In the genomic region with DNA sequence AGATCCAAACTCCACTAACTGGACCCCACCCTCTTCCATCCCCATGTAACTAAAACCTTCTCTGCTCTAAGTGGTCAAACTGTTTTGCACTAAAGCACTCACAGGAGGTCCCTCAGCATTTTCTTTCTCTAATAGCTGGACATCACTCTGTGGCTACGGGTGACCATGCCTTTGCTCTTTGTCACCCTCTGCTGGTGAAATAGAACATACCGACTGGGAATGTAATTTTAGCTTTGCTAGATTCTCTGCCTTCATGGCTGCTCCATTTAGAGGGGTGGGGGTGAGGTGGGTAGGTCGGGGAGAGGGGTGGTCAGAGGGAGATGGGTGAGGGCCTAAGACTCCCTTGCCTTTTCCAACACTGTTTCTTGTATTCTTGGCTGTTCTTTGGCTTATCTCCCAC, we compare ENCODE assay signal across 8 mouse cellular contexts. TPM values are rescaled to one million over a fixed set of nuclear protein-coding genes. Genes with fewer than 3 reads are reported as not detected.
DNase-seq lines count a peak whose midpoint lies in the region; ATAC-seq and TF ChIP-seq lines count a peak whose summit lies in the region.

No protein-coding gene starts in this region.

- H3K4me1 ChIP-seq in neural tube, embryonic 11.5 days (ENCODE audit: control insufficient read depth, insufficient read depth, low read length), result peaks cover 6% of the 10 kb centered on the region
- peaks cover 10% of the 10 kb centered on the region for H3K4me1 ChIP-seq in neural tube, embryonic 15.5 days
- peaks cover 5% of the 10 kb centered on the region for H3K4me1 ChIP-seq in limb, embryonic 14.5 days (ENCODE audit: control insufficient read depth, insufficient read depth, low read length)

- no peak overlapping the region for H3K4me3 ChIP-seq in neural tube, embryonic 11.5 days (ENCODE audit: low read depth, low read length)
- no peak overlapping the region for H3K4me3 ChIP-seq in neural tube, embryonic 15.5 days (replicated peaks)
- no peak overlapping the region for H3K4me3 ChIP-seq in limb, embryonic 14.5 days (replicated peaks; ENCODE audit: low read length)

- H3K9ac ChIP-seq in neural tube, embryonic 11.5 days (ENCODE audit: low read length), result no peak overlapping the region
- no peak overlapping the region for H3K9ac ChIP-seq in neural tube, embryonic 15.5 days (replicated peaks)
- no peak overlapping the region for H3K9ac ChIP-seq in limb, embryonic 14.5 days (ENCODE audit: low read depth, low read length, severe bottlenecking)

- 4% methylated on average over 3 of the region's 3 CpGs for WGBS in neural tube, embryonic 11.5 days
- WGBS in neural tube, embryonic 15.5 days, result 7% methylated on average over 3 of the region's 3 CpGs
- WGBS in limb, embryonic 14.5 days, result 2% methylated on average over 3 of the region's 3 CpGs

- no peak overlapping the region for H3K4me2 ChIP-seq in neural tube, embryonic 11.5 days (ENCODE audit: low read depth)
- H3K4me2 ChIP-seq in neural tube, embryonic 15.5 days, result no peak overlapping the region
- no peak overlapping the region for H3K4me2 ChIP-seq in limb, embryonic 14.5 days (replicated peaks; ENCODE audit: low read depth, low read length, severe bottlenecking)

- H3K27ac ChIP-seq in neural tube, embryonic 11.5 days (ENCODE audit: low read depth, low read length), result no peak overlapping the region
- H3K27ac ChIP-seq in neural tube, embryonic 15.5 days (replicated peaks), result no peak overlapping the region
- no peak overlapping the region for H3K27ac ChIP-seq in limb, embryonic 14.5 days (replicated peaks; ENCODE audit: low read depth, low read length)

- H3K27me3 ChIP-seq in neural tube, embryonic 11.5 days (ENCODE audit: control insufficient read depth, insufficient read depth, low read length), result no peaks in the 10 kb centered on the region
- no peaks in the 10 kb centered on the region for H3K27me3 ChIP-seq in neural tube, embryonic 15.5 days (replicated peaks)
- no peaks in the 10 kb centered on the region for H3K27me3 ChIP-seq in limb, embryonic 14.5 days (ENCODE audit: control insufficient read depth, insufficient read depth, low read length)

- no peak for ATAC-seq in neural tube, embryonic 11.5 days (ENCODE audit: insufficient read depth, low FRiP score, low TSS enrichment)
- ATAC-seq in neural tube, embryonic 15.5 days (ENCODE audit: low FRiP score), result no peak
- ATAC-seq in limb, embryonic 14.5 days (ENCODE audit: low FRiP score, low read depth), result no peak

- peaks cover 9% of the 10 kb centered on the region for H3K36me3 ChIP-seq in neural tube, embryonic 11.5 days (ENCODE audit: control insufficient read depth, insufficient read depth, low read length)
- peaks cover 24% of the 10 kb centered on the region for H3K36me3 ChIP-seq in neural tube, embryonic 15.5 days
- H3K36me3 ChIP-seq in limb, embryonic 14.5 days (ENCODE audit: control insufficient read depth, insufficient read depth, low read length), result peaks cover 29% of the 10 kb centered on the region

- no peaks in the 10 kb centered on the region for H3K9me3 ChIP-seq in neural tube, embryonic 11.5 days (ENCODE audit: control insufficient read depth, low read length)
- H3K9me3 ChIP-seq in neural tube, embryonic 15.5 days (replicated peaks), result no peaks in the 10 kb centered on the region
- no peaks in the 10 kb centered on the region for H3K9me3 ChIP-seq in limb, embryonic 14.5 days (ENCODE audit: control insufficient read depth, low read length)

- TF ChIP-seq POLR2A in limb, embryonic 14.5 days (IDR thresholded peaks at IDR 0.05; ENCODE audit: borderline replicate concordance, extremely low read depth, insufficient read depth, insufficient read length), result no peak

- DNase-seq in gastrocnemius, adult 18-20 months (ENCODE audit: low spot score), result peak; percentile 62
- DNase-seq in gastrocnemius, adult 8-10 months (ENCODE audit: low spot score in 2 of 2), result no peak
- DNase-seq in neural tube, embryonic 11.5 days (ENCODE audit: low spot score), result peak; percentile 31
- peak; percentile 77 to 78 for DNase-seq in cerebellum, postnatal 14 days
- DNase-seq in limb, embryonic 14.5 days (ENCODE audit: low spot score), result peak; percentile 70
- no peak for DNase-seq in spleen, postnatal 4 days (ENCODE audit: low spot score in 2 of 2)
- no peak for DNase-seq in layer of hippocampus, postnatal 25 days (ENCODE audit: extremely low spot score in 1 of 2, low spot score in 1 of 2)

RNA-seq across cellular contexts. Expression of a gene that starts 3.6 kb away (rescaled TPM):
- 1 to 10 TPM; 5.8 to 7.4 TPM for total RNA-seq in gastrocnemius, adult 18-20 months (2021)
- total RNA-seq in gastrocnemius, adult 8-10 months (2022), result 1 to 10 TPM; 4.1 to 5.2 (median 4.5) TPM
- 24.1 and 25.7 TPM in 2 replicates for polyA plus RNA-seq in neural tube, embryonic 11.5 days (2014; fragmentation: Nextera tagmentation; extraction: Ambion mirVana)
- polyA plus RNA-seq in neural tube, embryonic 15.5 days (2015; fragmentation: Nextera tagmentation; extraction: Ambion mirVana), result 17.9 and 29.2 TPM in 2 replicates
- polyA plus RNA-seq in limb, embryonic 14.5 days (2012; rRNA removed), result 21.9 and 23.4 TPM in 2 replicates
- 40.5 and 41.0 TPM in 2 replicates for polyA plus RNA-seq in limb, embryonic 14.5 days (2014; fragmentation: Nextera tagmentation; extraction: Ambion mirVana)
- 10 to 100 TPM; 21.4 to 21.8 TPM for total RNA-seq in layer of hippocampus, postnatal 25 days (2021)

RNA-seq across cellular contexts. Expression of a gene that starts 38.7 kb away (rescaled TPM):
- total RNA-seq in gastrocnemius, adult 18-20 months (2021), result 10 to 100 TPM; 32.0 to 32.7 TPM
- total RNA-seq in gastrocnemius, adult 8-10 months (2022), result 10 to 100 TPM; 33.7 to 37.2 (median 35.5) TPM
- 94.0 and 97.3 TPM in 2 replicates for polyA plus RNA-seq in neural tube, embryonic 11.5 days (2014; fragmentation: Nextera tagmentation; extraction: Ambion mirVana)
- 124 and 140 TPM in 2 replicates for polyA plus RNA-seq in neural tube, embryonic 15.5 days (2015; fragmentation: Nextera tagmentation; extraction: Ambion mirVana)
- polyA plus RNA-seq in limb, embryonic 14.5 days (2012; rRNA removed), result 30.9 and 39.5 TPM in 2 replicates
- 34.5 and 39.6 TPM in 2 replicates for polyA plus RNA-seq in limb, embryonic 14.5 days (2014; fragmentation: Nextera tagmentation; extraction: Ambion mirVana)
- 100 to 1,000 TPM in 1 of 2 experiments, 10 to 100 TPM in 1; 92.8 to 101 TPM for total RNA-seq in layer of hippocampus, postnatal 25 days (2021)

RNA-seq across cellular contexts. Expression of a gene that starts 54.3 kb away (rescaled TPM):
- total RNA-seq in gastrocnemius, adult 18-20 months (2021), result 1 to 10 TPM; 3.7 to 7.0 TPM
- 1 to 10 TPM; 4.6 to 6.3 (median 5.3) TPM for total RNA-seq in gastrocnemius, adult 8-10 months (2022)
- polyA plus RNA-seq in neural tube, embryonic 11.5 days (2014; fragmentation: Nextera tagmentation; extraction: Ambion mirVana), result 57.0 and 57.2 TPM in 2 replicates
- 13.0 and 71.4 TPM in 2 replicates for polyA plus RNA-seq in neural tube, embryonic 15.5 days (2015; fragmentation: Nextera tagmentation; extraction: Ambion mirVana)
- polyA plus RNA-seq in limb, embryonic 14.5 days (2012; rRNA removed), result 118 and 165 TPM in 2 replicates
- 126 and 127 TPM in 2 replicates for polyA plus RNA-seq in limb, embryonic 14.5 days (2014; fragmentation: Nextera tagmentation; extraction: Ambion mirVana)
- 1 to 10 TPM; 4.9 to 5.1 TPM for total RNA-seq in layer of hippocampus, postnatal 25 days (2021)

Comparison
In these comparisons a context has a peak if more than half of its experiments do, and no peak if none do; other contexts are left out.
1. DNase-seq: peak in gastrocnemius, adult 18-20 months (single experiment), neural tube, embryonic 11.5 days (single experiment), cerebellum, postnatal 14 days (2 of 2) and limb, embryonic 14.5 days (single experiment); none in gastrocnemius, adult 8-10 months (0 of 2), spleen, postnatal 4 days (0 of 2) and layer of hippocampus, postnatal 25 days (0 of 2).